1 mouse cellular context compared by ENCODE assay signal in genomic region chr2:23565081-23565801, GRCm38 (mm10).
A peak's percentile ranks its signal among the peaks of the same experiment; 100 is the strongest.
TF ChIP-seq lines count a peak whose summit lies in the region.

No protein-coding gene starts in this region.

TF ChIP-seq in MEL, 35 proteins besides CTCF, POLR2A, EP300 and RAD21 (continued from another document):
- TF ChIP-seq MXI1 (IDR thresholded peaks at IDR 0.05; ENCODE audit: low read depth, low read length) (peak; percentile 35; the same call in 1 of the 2 replicates), CHD1 (IDR thresholded peaks at IDR 0.05; ENCODE audit: low read depth, low read length) (0 out of 2 replicates have a peak, but pooled peaks have one; percentile 48), RCOR1 (IDR thresholded peaks at IDR 0.05; ENCODE audit: low read depth, low read length) (peak; percentile 81), NRF1 (IDR thresholded peaks at IDR 0.05; ENCODE audit: insufficient read depth, low read depth, low read length, poor library complexity, severe bottlenecking) (no peak), TCF12 (IDR thresholded peaks at IDR 0.05; ENCODE audit: low read depth, low read length) (peak; percentile 74), TBP (IDR thresholded peaks at IDR 0.05; ENCODE audit: low read depth, low read length) (0 out of 2 replicates have a peak, but pooled peaks have one; percentile 8), MEF2A (IDR thresholded peaks at IDR 0.05; ENCODE audit: extremely low read depth, insufficient replicate concordance, low read depth, low read length, poor library complexity, severe bottlenecking) (no peak), TAL1 (IDR thresholded peaks at IDR 0.05; ENCODE audit: low read length) (peak; percentile 46), GATA1 (IDR thresholded peaks at IDR 0.05; ENCODE audit: low read depth, low read length) (peak; percentile 76), BHLHE40 (IDR thresholded peaks at IDR 0.05; ENCODE audit: borderline replicate concordance, low read depth, low read length) (no peak; the same call in 1 of the 2 replicates), UBTF (IDR thresholded peaks at IDR 0.05; ENCODE audit: borderline replicate concordance, insufficient read depth, low read depth, low read length) (no peak)
